In genomic region chr19:24683016-24683720, GRCm38 (mm10) we compare ENCODE assay signal across 12 mouse cellular contexts. TPM values are rescaled to one million over a fixed set of nuclear protein-coding genes. Genes with fewer than 3 reads are reported as not detected.
DNase-seq lines count a peak whose midpoint lies in the region; ATAC-seq and TF ChIP-seq lines count a peak whose summit lies in the region.
"Had no signal": no experiment of that assay in that cellular context is flagged by ENCODE, and none has a peak within 500 bp of the region (broad histone marks: within the 10 kb centered on the region; RNA-seq: fewer than 3 reads in every experiment).

No protein-coding gene starts in this region.

- H3K4me1 ChIP-seq in kidney, embryonic 14.5 days (ENCODE audit: control insufficient read depth, insufficient read depth, low read length): no peaks in the 10 kb centered on the region
- H3K4me1 ChIP-seq in heart, embryonic 12.5 days (replicated peaks): peaks cover 24% of the 10 kb centered on the region
- H3K4me1 ChIP-seq in intestine, postnatal 0 days (replicated peaks; ENCODE audit: control insufficient read depth, insufficient read depth, low read length): peaks cover 12% of the 10 kb centered on the region
- H3K4me1 ChIP-seq in stomach, postnatal 0 days (replicated peaks; ENCODE audit: control insufficient read depth, insufficient read depth): no peaks in the 10 kb centered on the region
- 0 out of 2 replicates have a peak, but pooled peaks cover 4% of the 10 kb centered on the region for H3K4me1 ChIP-seq in limb, embryonic 10.5 days

- WGBS in kidney, embryonic 14.5 days: 50% methylated on average over 12 of the region's 12 CpGs
- 34% methylated on average over 12 of the region's 12 CpGs for WGBS in heart, embryonic 12.5 days
- WGBS in intestine, postnatal 0 days: 30% methylated on average over 12 of the region's 12 CpGs
- 50% methylated on average over 12 of the region's 12 CpGs for WGBS in stomach, postnatal 0 days
- WGBS in limb, embryonic 10.5 days: 66% methylated on average over 12 of the region's 12 CpGs

- no peaks in the 10 kb centered on the region for H3K27me3 ChIP-seq in kidney, embryonic 14.5 days (ENCODE audit: control insufficient read depth, insufficient read depth, low read length)
- no peaks in the 10 kb centered on the region for H3K27me3 ChIP-seq in heart, embryonic 12.5 days (replicated peaks)
- H3K27me3 ChIP-seq in intestine, postnatal 0 days (replicated peaks; ENCODE audit: control insufficient read depth, insufficient read depth, low read length): no peaks in the 10 kb centered on the region
- no peaks in the 10 kb centered on the region for H3K27me3 ChIP-seq in stomach, postnatal 0 days (ENCODE audit: control insufficient read depth, insufficient read depth, low read length)
- no peaks in the 10 kb centered on the region for H3K27me3 ChIP-seq in limb, embryonic 10.5 days (ENCODE audit: low read depth, poor library complexity, severe bottlenecking)
- H3K27me3 ChIP-seq: limb, embryonic 12.5 days had no signal

- TF ChIP-seq EP300 in stomach, postnatal 0 days (optimal IDR thresholded peaks at IDR 0.05): no peak

- no peaks in the 10 kb centered on the region for H3K9me3 ChIP-seq in kidney, embryonic 14.5 days (ENCODE audit: control insufficient read depth, low read length)
- no peaks in the 10 kb centered on the region for H3K9me3 ChIP-seq in heart, embryonic 12.5 days (replicated peaks)
- H3K9me3 ChIP-seq in intestine, postnatal 0 days (ENCODE audit: control insufficient read depth): no peaks in the 10 kb centered on the region
- no peaks in the 10 kb centered on the region for H3K9me3 ChIP-seq in stomach, postnatal 0 days (ENCODE audit: control insufficient read depth, low read length)
- no peaks in the 10 kb centered on the region for H3K9me3 ChIP-seq in limb, embryonic 10.5 days (replicated peaks)
- H3K9me3 ChIP-seq: limb, embryonic 12.5 days had no signal

- H3K27ac ChIP-seq in kidney, embryonic 14.5 days (ENCODE audit: low read depth, low read length): no peak overlapping the region
- H3K27ac ChIP-seq in heart, embryonic 12.5 days (ENCODE audit: poor library complexity, severe bottlenecking): peak overlapping the region; percentile 74
- H3K27ac ChIP-seq in intestine, postnatal 0 days (ENCODE audit: low read depth, low read length): peak overlapping the region; percentile 87
- no peak overlapping the region for H3K27ac ChIP-seq in stomach, postnatal 0 days (replicated peaks)
- no peak overlapping the region for H3K27ac ChIP-seq in limb, embryonic 10.5 days
- H3K27ac ChIP-seq: limb, embryonic 12.5 days had no signal

- H3K4me2 ChIP-seq in kidney, embryonic 14.5 days (replicated peaks; ENCODE audit: low read depth, low read length): no peak overlapping the region
- H3K4me2 ChIP-seq in heart, embryonic 12.5 days: no peak overlapping the region
- H3K4me2 ChIP-seq in intestine, postnatal 0 days (replicated peaks; ENCODE audit: low read depth): peak overlapping the region; percentile 33
- no peak overlapping the region for H3K4me2 ChIP-seq in stomach, postnatal 0 days (replicated peaks; ENCODE audit: low read depth)
- H3K4me2 ChIP-seq: limb, embryonic 12.5 days; midbrain, embryonic 11.5 days had no signal

- no peak for TF ChIP-seq CTCF in intestine, postnatal 0 days (IDR thresholded peaks at IDR 0.05; ENCODE audit: low read depth)
- TF ChIP-seq CTCF in stomach, postnatal 0 days (IDR thresholded peaks at IDR 0.05; ENCODE audit: low read depth): no peak

- ATAC-seq in kidney, embryonic 14.5 days (ENCODE audit: low FRiP score, low TSS enrichment): no peak
- no peak for ATAC-seq in heart, embryonic 12.5 days (ENCODE audit: insufficient number of reproducible peaks, low FRiP score)
- ATAC-seq in intestine, postnatal 0 days: peak; percentile 96
- peak; percentile 67; the same call in 1 of the 2 replicates for ATAC-seq in stomach, postnatal 0 days (ENCODE audit: low FRiP score, low TSS enrichment)
- ATAC-seq: CD4-positive, CD25-positive, alpha-beta regulatory T cell, adult 4 months; forebrain, postnatal 0 days had no signal

- H3K36me3 ChIP-seq in kidney, embryonic 14.5 days (ENCODE audit: control insufficient read depth, insufficient read depth, low read length): no peaks in the 10 kb centered on the region
- H3K36me3 ChIP-seq in heart, embryonic 12.5 days: no peaks in the 10 kb centered on the region
- H3K36me3 ChIP-seq in intestine, postnatal 0 days (ENCODE audit: control insufficient read depth, insufficient read depth): no peaks in the 10 kb centered on the region
- no peaks in the 10 kb centered on the region for H3K36me3 ChIP-seq in stomach, postnatal 0 days (ENCODE audit: control insufficient read depth, insufficient read depth, low read length)
- no peaks in the 10 kb centered on the region for H3K36me3 ChIP-seq in limb, embryonic 10.5 days
- H3K36me3 ChIP-seq: limb, embryonic 12.5 days had no signal

- H3K4me3 ChIP-seq in kidney, embryonic 14.5 days (ENCODE audit: low read length): no peak overlapping the region
- H3K4me3 ChIP-seq in heart, embryonic 12.5 days: no peak overlapping the region
- H3K4me3 ChIP-seq in intestine, postnatal 0 days (ENCODE audit: low read depth, low read length): no peak overlapping the region
- no peak overlapping the region for H3K4me3 ChIP-seq in stomach, postnatal 0 days (ENCODE audit: low read depth, low read length)
- H3K4me3 ChIP-seq in limb, embryonic 10.5 days: no peak overlapping the region
- H3K4me3 ChIP-seq: limb, embryonic 12.5 days had no signal

- H3K9ac ChIP-seq in kidney, embryonic 14.5 days (ENCODE audit: low read depth, low read length): no peak overlapping the region
- no peak overlapping the region for H3K9ac ChIP-seq in heart, embryonic 12.5 days
- H3K9ac ChIP-seq in intestine, postnatal 0 days (ENCODE audit: low read depth, low read length): no peak overlapping the region
- no peak overlapping the region for H3K9ac ChIP-seq in stomach, postnatal 0 days (ENCODE audit: low read length)
- H3K9ac ChIP-seq: forebrain, postnatal 0 days; limb, embryonic 12.5 days had no signal

- DNase-seq in kidney, adult 18-20 months: peak; percentile 80
- DNase-seq in stomach, postnatal 0 days (ENCODE audit: low spot score): peak; percentile 51
- DNase-seq in cerebellum, adult 18-20 months: no peak
- no peak for DNase-seq in limb, embryonic 10.5 days (ENCODE audit: low spot score)
- DNase-seq: cerebellum, adult 9-11 months; forebrain, postnatal 0 days had no signal

RNA-seq across cellular contexts. Expression of gene Tmem252, which starts 9.4 kb away (rescaled TPM):
- polyA plus RNA-seq in kidney, embryonic 14.5 days (2014; fragmentation: Nextera tagmentation; extraction: Ambion mirVana): 2.8 and 3.3 TPM in 2 replicates
- polyA plus RNA-seq in heart, embryonic 12.5 days (2016; fragmentation: Nextera tagmentation; extraction: Ambion mirVana): 3.8 and 4.5 TPM in 2 replicates
- polyA plus RNA-seq in intestine, postnatal 0 days (2015; fragmentation: Nextera tagmentation; extraction: Ambion mirVana): 9.3 and 11.3 TPM in 2 replicates
- polyA plus RNA-seq in stomach, postnatal 0 days (2015; fragmentation: Nextera tagmentation; extraction: Ambion mirVana): 5.8 and 6.1 TPM in 2 replicates
- 0.28 and 0.51 TPM in 2 replicates for polyA plus RNA-seq in limb, embryonic 10.5 days (2016; fragmentation: Nextera tagmentation; extraction: Ambion mirVana)
- polyA plus RNA-seq: CD4-positive, CD25-positive, alpha-beta regulatory T cell, adult 4 months had no signal

Comparison
In these comparisons a context has a peak if more than half of its experiments do, and no peak if none do; other contexts are left out.
1. DNase-seq: peak in kidney, adult 18-20 months (single experiment) and stomach, postnatal 0 days (single experiment); none in cerebellum, adult 18-20 months (0 of 2) and limb, embryonic 10.5 days (single experiment).
2. ATAC-seq: peak in intestine, postnatal 0 days (single experiment) and stomach, postnatal 0 days (single experiment); none in kidney, embryonic 14.5 days (single experiment) and heart, embryonic 12.5 days (single experiment).
3. H3K27ac ChIP-seq: peak in heart, embryonic 12.5 days (single experiment) and intestine, postnatal 0 days (single experiment); none in kidney, embryonic 14.5 days (single experiment), stomach, postnatal 0 days (single experiment) and limb, embryonic 10.5 days (single experiment).